In genomic region chr7:24369731-24370541, GRCm38 (mm10) we compare ENCODE assay signal across 8 mouse cellular contexts. TPM values are rescaled to one million over a fixed set of nuclear protein-coding genes. Genes with fewer than 3 reads are reported as not detected.
DNase-seq lines count a peak whose midpoint lies in the region.

Gene Kcnn4 (plus strand): TSS chr7:24370263.

- DNase-seq in adrenal gland, postnatal 14 days = peak; percentile 34
- no peak for DNase-seq in adrenal gland, postnatal 4 days (ENCODE audit: low spot score in 2 of 2)
- peak; percentile 96 for DNase-seq in CD4-positive helper T cell, adult 2 months (ENCODE audit: low read depth, low spot score)
- DNase-seq in induced T-regulatory cell, adult 2 months (ENCODE audit: low read depth) = peak; percentile 94
- DNase-seq in natural killer cell, adult 2 months (ENCODE audit: low spot score in 2 of 2) = peak; percentile 85 to 86
- no peak for DNase-seq in frontal cortex, adult 2 months (ENCODE audit: extremely low spot score in 1 of 2, low spot score in 1 of 2)
- no peak for DNase-seq in cerebellum, adult 9-10 months
- no peak for DNase-seq in cerebellum, postnatal 14 days

RNA-seq across cellular contexts. Expression of gene Kcnn4, which starts in this region (rescaled TPM):
- 4.9 and 7.3 TPM in 2 replicates for total RNA-seq in adrenal gland, postnatal 14 days (2021)
- total RNA-seq in adrenal gland, postnatal 4 days (2021) = 1 to 10 TPM; 3.0 to 7.3 TPM
- 2.4 and 3.0 TPM in 2 replicates for polyA plus RNA-seq in frontal cortex, adult 2 months (2012; rRNA removed)

Comparison
In these comparisons a context has a peak if more than half of its experiments do, and no peak if none do; other contexts are left out.
1. DNase-seq: peak in adrenal gland, postnatal 14 days (single experiment), CD4-positive helper T cell, adult 2 months (single experiment), induced T-regulatory cell, adult 2 months (single experiment) and natural killer cell, adult 2 months (2 of 2); none in adrenal gland, postnatal 4 days (0 of 2), frontal cortex, adult 2 months (0 of 2), cerebellum, adult 9-10 months (single experiment) and cerebellum, postnatal 14 days (0 of 2).